In the genomic region with DNA sequence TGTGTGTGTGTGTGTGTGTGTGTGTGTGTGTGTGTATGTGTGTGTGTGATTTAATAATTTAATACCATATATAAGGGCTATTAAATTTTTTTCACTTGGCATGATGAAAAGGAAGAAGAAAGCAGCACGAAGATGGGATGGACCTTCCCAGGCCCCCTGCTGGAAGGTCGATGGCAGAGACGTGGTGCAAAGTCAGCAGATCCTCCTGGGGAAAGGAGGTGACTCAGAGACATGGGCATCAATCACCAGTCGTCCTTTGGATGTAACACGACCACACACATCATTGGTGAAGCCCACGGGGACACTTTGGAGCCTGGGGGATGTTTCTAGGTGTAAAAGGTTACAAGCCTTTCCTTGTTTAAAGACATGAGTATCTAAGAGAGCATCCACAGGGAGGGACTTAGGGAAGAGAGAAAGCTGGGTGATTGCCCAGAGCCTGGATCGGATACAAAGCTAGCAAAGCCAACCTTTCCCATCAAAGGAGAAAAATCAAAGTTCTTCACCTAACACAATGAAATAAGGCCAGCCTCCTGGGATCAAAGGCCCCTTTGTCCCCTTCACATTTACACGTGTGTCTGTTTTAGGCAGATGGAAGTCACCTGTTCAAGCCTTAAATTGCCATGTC, we compare ENCODE assay signal across 15 mouse cellular contexts. TPM values are rescaled to one million over a fixed set of nuclear protein-coding genes. Genes with fewer than 3 reads are reported as not detected.
A peak's percentile ranks its signal among the peaks of the same experiment; 100 is the strongest.
DNase-seq lines count a peak whose midpoint lies in the region; ATAC-seq and TF ChIP-seq lines count a peak whose summit lies in the region.
"Had no signal": no experiment of that assay in that cellular context is flagged by ENCODE, and none has a peak within 500 bp of the region (broad histone marks: within the 10 kb centered on the region; RNA-seq: fewer than 3 reads in every experiment).

No protein-coding gene starts in this region.

- H3K27ac ChIP-seq in heart, embryonic 12.5 days (ENCODE audit: poor library complexity, severe bottlenecking): no peak overlapping the region
- no peak overlapping the region for H3K27ac ChIP-seq in lung, embryonic 14.5 days (ENCODE audit: low read depth)
- H3K27ac ChIP-seq: embryonic facial prominence, embryonic 13.5 days; limb, embryonic 15.5 days had no signal

- no peaks in the 10 kb centered on the region for H3K36me3 ChIP-seq in heart, embryonic 12.5 days
- H3K36me3 ChIP-seq in lung, embryonic 14.5 days (ENCODE audit: insufficient read depth): no peaks in the 10 kb centered on the region
- H3K36me3 ChIP-seq: embryonic facial prominence, embryonic 13.5 days; limb, embryonic 15.5 days had no signal

- no peak overlapping the region for H3K9ac ChIP-seq in heart, embryonic 12.5 days
- no peak overlapping the region for H3K9ac ChIP-seq in lung, embryonic 14.5 days
- H3K9ac ChIP-seq: embryonic facial prominence, embryonic 13.5 days; limb, embryonic 15.5 days had no signal

- 38% methylated on average over 8 of the region's 8 CpGs for WGBS in heart, embryonic 12.5 days
- 29% methylated on average over 8 of the region's 8 CpGs for WGBS in lung, embryonic 14.5 days

- no peak overlapping the region for H3K4me2 ChIP-seq in heart, embryonic 12.5 days
- H3K4me2 ChIP-seq in lung, embryonic 14.5 days: no peak overlapping the region
- H3K4me2 ChIP-seq: embryonic facial prominence, embryonic 13.5 days; limb, embryonic 15.5 days had no signal

- intact Hi-C loops in left cerebral cortex, postnatal 10 days (cut with DNase I): no loop called here

- no peaks in the 10 kb centered on the region for H3K9me3 ChIP-seq in heart, embryonic 12.5 days (replicated peaks)
- H3K9me3 ChIP-seq in lung, embryonic 14.5 days (ENCODE audit: low read depth, low read length): no peaks in the 10 kb centered on the region
- H3K9me3 ChIP-seq: embryonic facial prominence, embryonic 13.5 days; limb, embryonic 15.5 days had no signal

- TF ChIP-seq CTCF in lung, embryonic 14.5 days (IDR thresholded peaks at IDR 0.05; ENCODE audit: low read depth): peak; percentile 42

- ATAC-seq in heart, embryonic 12.5 days (ENCODE audit: insufficient number of reproducible peaks, low FRiP score): no peak
- no peak for ATAC-seq in lung, embryonic 14.5 days (ENCODE audit: insufficient read depth)
- ATAC-seq: CD4-positive, CD25-positive, alpha-beta regulatory T cell, adult 4 months had no signal

- H3K4me3 ChIP-seq in heart, embryonic 12.5 days: no peak overlapping the region
- H3K4me3 ChIP-seq in lung, embryonic 14.5 days (ENCODE audit: low read depth, low read length): no peak overlapping the region
- H3K4me3 ChIP-seq: embryonic facial prominence, embryonic 13.5 days; limb, embryonic 15.5 days had no signal

- DNase-seq in heart, adult 11 months: peak; percentile 80
- peak; percentile 3 for DNase-seq in lung, embryonic 14.5 days
- DNase-seq in lung, postnatal 25 days (ENCODE audit: low spot score): no peak
- peak; percentile 28 for DNase-seq in adrenal gland, postnatal 14 days
- DNase-seq in cerebellum, postnatal 25 days: peak; percentile 67 to 69
- no peak for DNase-seq in urinary bladder, postnatal 36 days (ENCODE audit: low spot score in 2 of 2)
- no peak for DNase-seq in left cerebral cortex, postnatal 10 days (ENCODE audit: extremely low spot score in 1 of 2, low spot score in 2 of 2)
- DNase-seq: heart, postnatal 4 days; kidney, adult 8-10 months; lung, postnatal 14 days had no signal

- H3K4me1 ChIP-seq in heart, embryonic 12.5 days (replicated peaks): no peaks in the 10 kb centered on the region
- H3K4me1 ChIP-seq in lung, embryonic 14.5 days (ENCODE audit: insufficient read depth): no peaks in the 10 kb centered on the region
- H3K4me1 ChIP-seq: embryonic facial prominence, embryonic 13.5 days; limb, embryonic 15.5 days had no signal

- H3K27me3 ChIP-seq in heart, embryonic 12.5 days (replicated peaks): no peaks in the 10 kb centered on the region
- no peaks in the 10 kb centered on the region for H3K27me3 ChIP-seq in lung, embryonic 14.5 days (ENCODE audit: insufficient read depth, low read length)
- H3K27me3 ChIP-seq: embryonic facial prominence, embryonic 13.5 days; limb, embryonic 15.5 days had no signal

RNA-seq across cellular contexts. Expression of a gene that starts 53.9 kb away (rescaled TPM):
- polyA plus RNA-seq in heart, embryonic 12.5 days (2016; fragmentation: Nextera tagmentation; extraction: Ambion mirVana): 0.71 and 0.98 TPM in 2 replicates
- 0.01 and 0.08 TPM in 2 replicates for polyA plus RNA-seq in lung, embryonic 14.5 days (2014; fragmentation: Nextera tagmentation; extraction: Ambion mirVana)
- 0.93 and 1.1 TPM in 2 replicates for total RNA-seq in adrenal gland, postnatal 14 days (2021)
- 100 to 1,000 TPM; 129 to 130 TPM for total RNA-seq in left cerebral cortex, postnatal 10 days (2021)
- total RNA-seq: monocyte, adult 5-6 weeks had no signal
- polyA plus RNA-seq: CD4-positive, CD25-positive, alpha-beta regulatory T cell, adult 4 months had no signal

Comparison
In these comparisons a context has a peak if more than half of its experiments do, and no peak if none do; other contexts are left out.
1. DNase-seq: peak in heart, adult 11 months (single experiment), lung, embryonic 14.5 days (single experiment), adrenal gland, postnatal 14 days (single experiment) and cerebellum, postnatal 25 days (2 of 2); none in lung, postnatal 25 days (single experiment), urinary bladder, postnatal 36 days (0 of 2) and left cerebral cortex, postnatal 10 days (0 of 2).
2. RNA of a gene that starts 53.9 kb away (total RNA-seq): 129 to 130 TPM in left cerebral cortex, postnatal 10 days; 0.93 to 1.1 TPM in adrenal gland, postnatal 14 days; every median in the first group is over 10 times any median in the second.